Mouse (Mus musculus): ENCODE results near the gene Immp2l. TPM values are rescaled to one million over a fixed set of nuclear protein-coding genes. Genes with fewer than 3 reads are reported as not detected.
A peak's percentile ranks its signal among the peaks of the same experiment; 100 is the strongest.

Gene Immp2l
- total RNA-seq, 2 experiments from 2014 or later: 8.5 to 10.9 TPM

GRCm38 (mm10) chr12:41949409-41949808, 925.5 kb downstream of the Immp2l start:
- no peak for DNase-seq (ENCODE audit: low spot score in 2 of 2)

GRCm38 (mm10) chr12:41949841-41950241, 926.0 kb downstream of the Immp2l start:
- peak; percentile 32 to 53 for DNase-seq (ENCODE audit: low spot score in 2 of 2)

GRCm38 (mm10) chr12:41950726-41951125, 926.8 kb downstream of the Immp2l start:
- no peak for DNase-seq (ENCODE audit: low spot score in 2 of 2)

- no peak for DNase-seq (ENCODE audit: low spot score in 2 of 2)
These were observed 937.1 kb downstream of the Immp2l start for GRCm38 (mm10) chr12:41961038-41961437.

- no peak for DNase-seq (ENCODE audit: low spot score in 2 of 2)
These were observed 967.5 kb downstream of the Immp2l start for GRCm38 (mm10) chr12:41991408-41991807.
